Mouse (Mus musculus): ENCODE data around the gene Fubp3.

DNA sequence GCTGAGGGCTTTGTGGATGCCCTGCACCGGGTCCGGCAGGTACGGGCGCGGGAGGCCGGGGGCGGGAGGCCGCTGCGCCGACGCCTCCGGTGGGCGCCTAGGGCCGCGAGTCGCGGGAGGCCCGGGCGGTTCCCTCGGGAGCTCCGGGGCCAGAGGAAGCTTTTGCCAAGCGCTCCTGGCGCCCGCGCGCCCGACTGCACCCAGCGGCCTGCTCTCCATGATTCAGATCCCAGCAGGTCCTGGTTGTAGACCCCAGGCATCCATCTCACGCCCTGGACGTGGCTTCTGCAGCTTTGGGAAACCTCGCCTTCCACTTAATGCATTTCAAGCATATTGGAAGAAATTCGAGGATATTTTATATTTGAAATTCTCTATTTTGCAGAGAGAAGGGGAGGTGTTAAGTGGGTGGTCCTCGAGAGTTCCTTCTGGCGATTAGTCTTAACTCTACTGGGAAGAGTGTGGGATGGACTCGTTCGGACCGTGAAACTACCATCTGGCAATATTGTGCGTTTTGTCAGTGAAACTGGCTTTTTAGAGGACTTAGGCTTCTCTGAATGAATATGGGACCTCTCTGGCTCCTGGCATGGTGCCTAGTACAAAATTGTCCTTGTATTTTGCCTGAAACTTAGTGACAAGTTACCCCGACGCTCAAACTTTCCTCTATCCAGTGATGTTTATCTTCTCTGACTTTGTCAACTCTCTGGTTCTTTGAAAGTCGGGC lies 624 bp downstream of the Fubp3 start:
- no peak for TF ChIP-seq CTCF (IDR thresholded peaks at IDR 0.05; ENCODE audit: control insufficient read depth, insufficient read depth, low read length)
- no peak for TF ChIP-seq POLR2A (IDR thresholded peaks at IDR 0.05; ENCODE audit: borderline replicate concordance, control insufficient read depth, low read depth, low read length)

Data from bone marrow, adult 2 months (tissue).